Mouse (Mus musculus) B cell, adult 2 months (primary cell): ENCODE data around the gene B3galt4.
"Not testable (repeated sequence)": the region's sequence is repeated elsewhere in the genome, so short reads cannot be mapped to it uniquely, and the experiment has no call there.

Experiments used
- DNase-seq, 2 experiments: peaks; one replicate each; pipeline ENCODE4 v3.0.0; 2022

Gene B3galt4

DNA sequence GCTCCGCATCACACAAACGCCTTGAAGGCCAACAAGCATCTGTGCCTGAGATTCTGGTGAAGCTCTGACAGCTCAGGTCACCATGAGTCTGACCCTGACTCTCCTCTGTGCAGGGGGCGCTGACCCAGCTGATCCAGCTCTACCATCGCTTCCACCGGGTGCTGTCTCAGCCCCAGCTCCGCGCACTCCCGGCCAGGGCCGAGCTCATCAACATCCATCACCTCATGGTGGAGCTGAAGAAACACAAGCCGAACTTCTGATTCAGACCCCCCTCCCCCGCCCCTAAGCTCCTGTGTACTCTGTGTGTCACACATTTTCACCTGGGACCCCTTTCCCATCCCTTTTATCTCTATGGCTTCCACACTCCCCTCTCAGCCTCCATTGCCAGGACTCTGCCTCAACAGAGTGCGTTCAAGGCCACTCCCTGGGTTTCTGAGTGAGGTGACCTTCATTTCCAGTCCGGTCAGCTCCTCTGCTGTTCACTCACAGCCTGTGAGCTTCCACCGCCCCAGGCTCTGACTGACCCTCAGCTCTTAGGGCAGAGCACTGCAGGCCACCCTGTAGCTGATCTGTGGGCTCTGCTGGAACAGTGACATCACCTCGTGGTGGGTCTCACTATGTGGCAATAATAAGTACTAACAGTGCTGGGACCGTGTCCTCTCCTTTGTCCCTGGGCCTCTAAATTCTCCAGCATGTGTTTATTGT is 14.7 kb upstream of the B3galt4 start:
- DNase-seq = no peak

DNA sequence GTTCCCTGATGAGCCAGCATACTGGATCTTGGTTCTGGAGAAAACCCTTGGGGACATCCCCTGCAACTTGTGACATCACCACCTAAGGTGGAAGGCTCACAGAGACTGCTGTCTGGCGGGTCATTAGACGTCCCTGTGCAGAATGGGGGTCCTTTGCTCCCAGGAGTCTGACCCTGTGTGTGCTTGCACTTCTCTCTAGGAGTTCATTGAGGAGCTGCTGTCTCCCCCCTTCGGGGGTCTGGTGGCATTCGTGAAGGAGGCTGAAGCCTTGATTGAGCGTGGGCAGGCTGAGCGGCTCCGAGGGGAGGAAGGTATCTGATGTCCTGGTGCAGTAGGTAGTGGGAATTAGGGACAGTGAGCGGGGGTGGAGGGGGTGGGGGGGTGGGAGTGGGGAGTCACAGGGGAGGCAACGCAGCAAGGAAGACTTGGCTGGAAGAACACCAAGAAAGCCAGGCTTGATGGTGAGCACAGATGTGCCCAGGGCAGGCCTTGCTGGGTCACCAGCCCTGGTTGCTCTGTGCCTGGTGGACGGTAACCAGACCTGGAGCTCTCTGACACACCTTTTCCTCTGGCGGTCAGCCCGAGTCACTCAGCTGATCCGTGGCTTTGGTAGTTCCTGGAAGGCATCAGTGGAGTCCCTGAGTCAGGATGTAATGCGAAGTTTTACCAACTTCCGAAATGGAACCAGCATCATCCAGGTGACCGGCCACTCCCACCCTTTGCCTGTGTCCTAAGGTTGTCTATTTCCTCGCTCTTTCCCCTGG is 14.0 kb upstream of the B3galt4 start:
- DNase-seq = no peak

DNA sequence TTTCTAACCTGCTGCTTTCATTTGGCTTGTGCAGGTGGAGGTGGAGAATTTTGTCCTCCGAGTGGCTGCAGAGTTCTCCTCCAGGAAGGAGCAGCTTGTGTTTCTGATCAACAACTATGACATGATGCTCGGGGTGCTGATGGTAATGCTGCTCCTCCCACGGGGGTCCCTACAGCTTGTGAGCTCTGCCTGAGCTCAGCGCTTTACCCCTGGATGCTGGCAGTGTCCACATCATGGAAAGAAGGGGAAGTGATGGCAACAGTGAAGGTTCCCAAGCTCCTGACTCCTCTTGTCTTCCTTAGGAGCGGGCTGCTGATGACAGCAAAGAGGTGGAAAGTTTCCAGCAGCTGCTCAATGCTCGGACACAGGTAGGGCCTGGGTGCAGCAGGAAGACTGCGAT is 11.6 kb upstream of the B3galt4 start:
- DNase-seq = no peak

DNA sequence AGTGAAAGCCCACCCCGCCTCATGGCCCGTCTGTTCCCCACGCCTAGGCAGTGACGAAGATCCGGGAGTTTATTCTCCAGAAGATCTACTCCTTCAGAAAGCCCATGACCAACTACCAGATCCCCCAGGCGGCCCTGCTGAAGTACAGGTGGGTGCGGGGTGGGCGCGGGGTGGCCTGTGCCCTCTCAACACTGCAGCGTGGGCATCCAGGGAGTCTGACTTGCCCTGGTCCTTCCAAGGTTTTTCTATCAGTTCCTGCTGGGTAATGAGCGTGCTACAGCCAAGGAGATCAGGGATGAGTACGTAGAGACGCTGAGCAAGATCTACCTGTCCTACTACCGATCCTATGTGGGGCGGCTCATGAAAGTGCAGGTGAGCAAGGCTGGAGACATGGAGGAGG is 8.7 kb upstream of the B3galt4 start:
- no peak for DNase-seq

- DNase-seq = no peak
These were observed 7.8 kb upstream of the B3galt4 start for GRCm38 (mm10) chr17:33959135-33959534.

DNA sequence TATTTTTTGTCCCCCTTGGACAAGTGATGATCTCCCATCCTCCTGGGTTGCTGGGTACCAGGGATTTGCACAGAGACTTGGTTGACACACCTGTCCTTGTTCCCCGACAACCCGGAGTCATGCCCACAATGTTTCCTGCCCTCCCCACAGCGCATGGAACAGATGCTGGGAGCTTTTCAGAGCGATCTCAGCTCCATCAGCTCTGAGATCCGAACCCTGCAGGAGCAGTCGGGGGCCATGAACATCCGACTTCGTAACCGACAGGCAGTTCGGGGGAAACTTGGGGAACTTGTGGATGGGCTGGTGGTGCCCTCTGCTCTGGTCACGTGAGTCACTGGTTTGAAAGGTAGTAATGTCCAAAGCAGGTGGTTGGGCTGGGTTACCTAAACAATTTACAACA is 7.2 kb upstream of the B3galt4 start:
- DNase-seq = no peak

- DNase-seq = no peak
These were observed 6.2 kb upstream of the B3galt4 start for GRCm38 (mm10) chr17:33957493-33957892.

- DNase-seq = no peak
These were observed 5.0 kb upstream of the B3galt4 start for GRCm38 (mm10) chr17:33956336-33956735.

- DNase-seq = peak; percentile 98
These were observed 4.4 kb upstream of the B3galt4 start, which contains the start of the genes Vps52 and Rps18 for GRCm38 (mm10) chr17:33955555-33956214. Vps52 (plus strand) TSS chr17:33955812. Rps18 (minus strand) TSS chr17:33956001.

GRCm38 (mm10) chr17:33954646-33955554 is 3.6 kb upstream of the B3galt4 start:
- DNase-seq = no peak

DNA sequence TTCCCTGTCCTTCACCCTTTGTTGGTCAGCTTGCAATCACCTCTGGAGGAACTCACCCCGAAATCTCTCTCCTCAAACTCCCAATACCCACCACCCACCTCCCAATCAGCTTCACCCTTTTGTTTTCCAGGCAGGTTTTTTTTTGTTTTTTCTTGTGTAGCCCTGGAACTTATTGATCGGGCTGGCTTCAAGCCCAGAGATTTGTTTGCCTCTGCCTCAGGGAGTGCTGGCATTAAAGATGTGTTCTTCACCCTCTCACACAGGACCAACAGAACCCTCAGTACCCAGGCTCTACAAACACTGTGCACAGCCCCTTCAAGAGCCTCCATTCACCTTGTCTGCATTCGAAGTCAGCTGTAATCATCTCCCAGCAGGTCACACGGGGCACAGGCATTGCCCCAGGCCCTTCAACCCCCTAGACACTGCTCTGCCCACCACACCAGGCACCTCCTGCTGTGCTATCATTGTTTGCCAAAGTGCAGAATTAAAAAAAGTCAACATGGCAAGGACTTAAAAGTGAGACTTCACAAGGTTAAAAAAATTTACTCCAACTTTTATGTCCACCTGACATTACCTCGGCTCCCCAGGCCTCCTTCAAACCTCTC is 2.8 kb upstream of the B3galt4 start:
- no peak for DNase-seq

DNA sequence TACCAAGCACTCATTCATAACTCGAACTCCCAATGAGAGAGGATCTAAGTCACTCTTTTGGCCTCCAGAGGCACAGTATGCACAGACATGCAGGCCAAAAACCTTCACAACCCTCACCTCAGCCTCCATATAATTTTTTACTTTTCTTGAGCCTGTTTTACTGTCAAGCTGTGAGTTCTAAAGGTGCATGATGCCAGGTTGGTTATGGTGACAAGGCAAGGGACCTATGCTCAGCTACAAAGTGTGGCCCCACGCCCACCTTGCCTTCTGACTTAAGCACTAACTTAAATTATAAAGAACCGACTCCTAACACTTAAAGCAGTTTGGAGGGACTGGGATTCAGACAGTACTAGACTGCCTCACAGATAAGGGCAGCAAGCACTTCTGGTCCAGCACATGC is 2.0 kb upstream of the B3galt4 start:
- DNase-seq = no peak

DNA sequence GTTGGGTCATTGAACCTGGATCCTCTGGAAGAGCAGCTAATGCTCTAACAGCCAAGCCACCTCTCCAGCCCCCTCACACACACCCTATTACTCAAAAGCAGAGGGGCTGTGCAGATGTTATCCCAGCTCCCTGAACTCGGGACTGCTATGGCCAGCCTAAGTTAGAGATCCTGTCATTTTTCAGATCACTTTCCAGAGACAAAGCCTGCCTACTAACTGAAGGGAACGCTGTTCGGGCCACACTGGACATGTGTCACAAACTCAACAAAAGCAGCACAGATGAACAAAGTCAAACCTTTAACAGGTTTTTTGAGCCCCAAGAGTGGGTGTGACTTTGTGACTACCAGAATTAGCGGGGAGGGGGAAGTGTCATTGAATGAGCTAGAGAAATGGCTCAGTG is 1.6 kb upstream of the B3galt4 start:
- DNase-seq = no peak

- not testable (repeated sequence) for DNase-seq
These were observed 727 bp upstream of the B3galt4 start for GRCm38 (mm10) chr17:33952015-33952414.

GRCm38 (mm10) chr17:33950131-33950625 is 1.1 kb downstream of the B3galt4 start:
- no peak for DNase-seq

DNA sequence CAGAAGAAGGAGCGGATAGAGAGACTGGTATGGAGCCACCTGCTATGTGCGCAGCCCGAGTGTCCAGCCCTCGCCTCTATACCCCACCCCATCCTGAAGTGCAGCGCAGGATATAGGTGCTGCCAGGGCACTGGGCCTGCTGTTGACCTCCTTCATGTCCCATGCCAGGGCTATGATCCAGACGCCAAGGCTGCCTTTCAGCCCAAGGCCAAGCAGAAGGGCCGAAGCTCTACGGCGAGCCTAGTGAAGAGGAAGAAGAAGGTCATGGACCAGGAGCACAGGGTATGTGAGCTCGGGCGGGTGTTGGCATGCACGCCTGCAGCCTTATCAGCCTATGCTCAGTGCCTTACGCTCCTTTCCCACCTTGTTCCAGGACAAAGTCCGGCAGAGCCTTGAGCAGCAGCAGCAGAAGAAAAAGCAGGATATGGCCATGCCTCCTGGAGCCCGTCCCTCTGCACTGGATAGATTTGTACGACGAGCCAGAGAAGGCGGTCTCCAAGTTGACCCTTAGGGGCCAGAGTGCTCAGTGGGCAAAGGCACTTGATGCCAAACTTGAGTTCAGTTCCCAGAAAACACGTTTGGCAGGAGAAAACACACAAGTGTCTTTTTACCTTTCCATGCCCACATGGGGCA is 2.3 kb downstream of the B3galt4 start:
- no peak for DNase-seq

GRCm38 (mm10) chr17:33948090-33948904 is 3.0 kb downstream of the B3galt4 start:
- no peak for DNase-seq

DNA sequence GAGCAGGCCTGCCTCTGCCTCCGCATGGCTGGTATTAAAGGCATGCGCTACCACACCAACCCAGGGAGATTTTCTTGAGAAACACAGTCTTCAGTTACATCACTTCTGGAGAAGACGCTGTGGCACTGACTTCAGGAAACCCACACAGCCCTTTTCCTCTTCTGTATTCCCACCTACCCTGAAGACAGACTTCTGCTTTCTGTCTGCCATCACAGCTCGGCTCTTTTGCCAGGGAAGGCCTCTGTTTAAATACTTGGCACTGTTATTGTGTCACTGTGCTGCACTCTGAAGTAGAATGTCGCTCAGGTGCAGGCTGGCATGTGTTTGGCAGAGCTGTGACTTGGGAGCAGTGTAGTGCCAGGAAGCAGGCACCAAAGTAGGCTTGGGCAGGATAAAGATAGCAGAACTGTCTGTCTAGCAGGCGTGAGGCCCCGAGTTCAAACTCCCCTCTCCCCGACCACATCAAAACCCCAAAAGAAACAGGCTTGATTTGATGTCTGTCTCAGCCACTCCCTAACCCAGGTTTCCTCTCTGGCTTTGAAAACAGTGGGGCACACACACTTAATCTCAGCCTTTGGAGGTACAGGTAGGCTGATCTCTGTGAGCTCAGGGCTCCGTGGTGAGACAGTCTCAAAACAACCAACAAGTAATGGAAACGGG is 3.7 kb downstream of the B3galt4 start:
- DNase-seq = no peak

- no peak for DNase-seq
These were observed 7.8 kb downstream of the B3galt4 start for GRCm38 (mm10) chr17:33943454-33943853.

GRCm38 (mm10) chr17:33941381-33941780 is 9.9 kb downstream of the B3galt4 start:
- no peak for DNase-seq
